Mouse (Mus musculus): ENCODE results near the gene Ttc39a.

DNA sequence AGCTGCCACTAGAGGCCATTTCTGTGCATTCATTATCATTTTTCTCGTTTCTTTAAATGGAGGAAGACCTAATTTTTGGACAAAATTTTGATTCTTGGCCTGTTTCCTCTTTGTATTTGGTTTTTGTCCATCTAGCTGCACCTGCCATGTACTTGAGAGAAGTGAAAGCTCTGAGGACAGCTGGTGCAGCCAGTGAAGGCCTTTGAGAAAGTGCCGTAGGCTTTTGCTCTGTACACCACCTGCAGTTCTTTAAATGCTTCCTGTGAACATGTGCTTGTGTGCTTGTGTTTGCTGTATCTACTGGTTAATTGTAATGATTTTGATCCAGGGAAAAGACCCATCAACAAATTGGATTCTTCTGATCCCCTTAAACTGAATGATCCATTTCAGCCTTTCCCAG, 24.0 kb upstream of the Ttc39a start:
- no peak for TF ChIP-seq CTCF (IDR thresholded peaks at IDR 0.05; ENCODE audit: extremely low read depth, insufficient read depth, insufficient read length, insufficient replicate concordance)
- TF ChIP-seq POLR2A (IDR thresholded peaks at IDR 0.05; ENCODE audit: low read depth, low read length): no peak
